ENCODE assay signal across 29 mouse cellular contexts in genomic region chr7:48843541-48843940, GRCm38 (mm10). TPM values are rescaled to one million over a fixed set of nuclear protein-coding genes. Genes with fewer than 3 reads are reported as not detected.
DNase-seq lines count a peak whose midpoint lies in the region; ATAC-seq and TF ChIP-seq lines count a peak whose summit lies in the region.
"Had no signal": no experiment of that assay in that cellular context is flagged by ENCODE, and none has a peak within 500 bp of the region (broad histone marks: within the 10 kb centered on the region; RNA-seq: fewer than 3 reads in every experiment).

No protein-coding gene starts in this region.

- no peak for TF ChIP-seq POLR2A in heart, adult 2 months (IDR thresholded peaks at IDR 0.05; ENCODE audit: insufficient read depth, low read depth, low read length)

- H3K79me2 ChIP-seq in heart, adult 2 months (replicated peaks; ENCODE audit: control insufficient read depth, insufficient read depth, low read length): no peaks in the 10 kb centered on the region

- no peaks in the 10 kb centered on the region for H3K9me3 ChIP-seq in heart, embryonic 12.5 days (replicated peaks)
- no peaks in the 10 kb centered on the region for H3K9me3 ChIP-seq in heart, embryonic 15.5 days (replicated peaks)
- no peaks in the 10 kb centered on the region for H3K9me3 ChIP-seq in intestine, postnatal 0 days (ENCODE audit: control insufficient read depth)
- no peaks in the 10 kb centered on the region for H3K9me3 ChIP-seq in intestine, embryonic 15.5 days
- H3K9me3 ChIP-seq: embryonic facial prominence, embryonic 10.5 days; embryonic facial prominence, embryonic 13.5 days; forebrain, embryonic 12.5 days; forebrain, embryonic 15.5 days; hindbrain, embryonic 10.5 days; hindbrain, embryonic 13.5 days had no signal

- DNase-seq in heart, adult 2 months: no peak
- DNase-seq in heart, postnatal 14 days: no peak
- no peak for DNase-seq in heart, adult 8-10 months (ENCODE audit: low spot score)
- no peak for DNase-seq in heart, adult 18-20 months
- DNase-seq: adrenal gland, adult 8-10 months; adrenal gland, postnatal 25 days; cerebellum, adult 11-12 months; cerebellum, adult 8-10 months; cerebellum, postnatal 10 days; cerebellum, postnatal 36 days; embryo, embryonic 11 days; gastrocnemius, postnatal 25 days; kidney, adult 2 months had no signal

- no peak for TF ChIP-seq EP300 in heart, adult 2 months (IDR thresholded peaks at IDR 0.05; ENCODE audit: insufficient read depth, low read depth, low read length)

- H3K27ac ChIP-seq in heart, adult 2 months: peak overlapping the region; percentile 92
- peak overlapping the region; percentile 68 for H3K27ac ChIP-seq in heart, embryonic 12.5 days (ENCODE audit: poor library complexity, severe bottlenecking)
- peak overlapping the region; percentile 89 for H3K27ac ChIP-seq in heart, embryonic 15.5 days
- H3K27ac ChIP-seq in intestine, postnatal 0 days (ENCODE audit: low read depth, low read length): no peak overlapping the region
- no peak overlapping the region for H3K27ac ChIP-seq in intestine, embryonic 15.5 days
- H3K27ac ChIP-seq: embryonic facial prominence, embryonic 10.5 days; embryonic facial prominence, embryonic 13.5 days; forebrain, embryonic 12.5 days; forebrain, embryonic 15.5 days; hindbrain, embryonic 10.5 days; hindbrain, embryonic 13.5 days had no signal

- intact Hi-C loops in heart, adult 2 months (cut with DNase I): no loop called here
- intact Hi-C loops in heart, postnatal 14 days (cut with DNase I): no loop called here

- peaks cover 24% of the 10 kb centered on the region for H3K36me3 ChIP-seq in heart, adult 2 months (ENCODE audit: control insufficient read depth, insufficient read depth, low read length)
- H3K36me3 ChIP-seq in heart, embryonic 12.5 days: peaks cover 13% of the 10 kb centered on the region
- peaks cover 4% of the 10 kb centered on the region; the same call in 1 of the 2 replicates for H3K36me3 ChIP-seq in heart, embryonic 15.5 days
- no peaks in the 10 kb centered on the region for H3K36me3 ChIP-seq in intestine, postnatal 0 days (ENCODE audit: control insufficient read depth, insufficient read depth)
- H3K36me3 ChIP-seq in intestine, embryonic 15.5 days: no peaks in the 10 kb centered on the region
- H3K36me3 ChIP-seq: embryonic facial prominence, embryonic 10.5 days; embryonic facial prominence, embryonic 13.5 days; forebrain, embryonic 12.5 days; forebrain, embryonic 15.5 days; hindbrain, embryonic 10.5 days; hindbrain, embryonic 13.5 days had no signal

- peak overlapping the region; percentile 77 for H3K4me2 ChIP-seq in heart, embryonic 12.5 days
- peak overlapping the region; percentile 67 for H3K4me2 ChIP-seq in heart, embryonic 15.5 days
- H3K4me2 ChIP-seq in intestine, postnatal 0 days (replicated peaks; ENCODE audit: low read depth): no peak overlapping the region
- H3K4me2 ChIP-seq in intestine, embryonic 15.5 days (replicated peaks): no peak overlapping the region
- H3K4me2 ChIP-seq: embryonic facial prominence, embryonic 13.5 days; forebrain, embryonic 12.5 days; forebrain, embryonic 15.5 days; hindbrain, embryonic 13.5 days had no signal

- ATAC-seq in heart, embryonic 12.5 days (ENCODE audit: insufficient number of reproducible peaks, low FRiP score): no peak
- ATAC-seq in heart, embryonic 15.5 days (replicated peaks; ENCODE audit: insufficient number of reproducible peaks, insufficient read depth, low FRiP score, low read depth): no peak
- peak; percentile 44; the same call in 1 of the 2 replicates for ATAC-seq in intestine, postnatal 0 days
- ATAC-seq in intestine, embryonic 15.5 days: no peak
- ATAC-seq: activated CD4-positive, CD25-positive, alpha-beta regulatory T cell, adult 4 months; forebrain, embryonic 15.5 days; hindbrain, embryonic 16.5 days; intestine, embryonic 16.5 days had no signal

- WGBS in heart, adult 2 months: 64% methylated on average over 5 of the region's 5 CpGs
- 80% methylated on average over 5 of the region's 5 CpGs for whole genome bisulfite sequencing in heart, embryonic 12.5 days
- 71% methylated on average over 5 of the region's 5 CpGs for WGBS in heart, embryonic 15.5 days
- 79% methylated on average over 5 of the region's 5 CpGs for WGBS in intestine, postnatal 0 days
- WGBS in intestine, embryonic 15.5 days: 85% methylated on average over 5 of the region's 5 CpGs

- TF ChIP-seq CTCF in heart, adult 2 months (IDR thresholded peaks at IDR 0.05): no peak
- no peak for TF ChIP-seq CTCF in intestine, postnatal 0 days (IDR thresholded peaks at IDR 0.05; ENCODE audit: low read depth)

- no peak overlapping the region for H3K9ac ChIP-seq in heart, adult 2 months (ENCODE audit: low read depth, low read length)
- 0 out of 2 replicates have a peak overlapping the region, but pooled peaks have one; percentile 18 for H3K9ac ChIP-seq in heart, embryonic 12.5 days
- H3K9ac ChIP-seq in heart, embryonic 15.5 days: peak overlapping the region; percentile 53; the same call in 1 of the 2 replicates
- no peak overlapping the region for H3K9ac ChIP-seq in intestine, postnatal 0 days (ENCODE audit: low read depth, low read length)
- H3K9ac ChIP-seq in intestine, embryonic 15.5 days: no peak overlapping the region
- H3K9ac ChIP-seq: embryonic facial prominence, embryonic 13.5 days; forebrain, embryonic 12.5 days; forebrain, embryonic 15.5 days; hindbrain, embryonic 13.5 days had no signal

- H3K4me1 ChIP-seq in heart, adult 2 months (ENCODE audit: control insufficient read depth, insufficient read depth, low read length): no peaks in the 10 kb centered on the region; the same call in 1 of the 2 replicates
- peaks cover 68% of the 10 kb centered on the region for H3K4me1 ChIP-seq in heart, embryonic 12.5 days (replicated peaks)
- H3K4me1 ChIP-seq in heart, embryonic 15.5 days (replicated peaks): peaks cover 55% of the 10 kb centered on the region
- peaks cover 4% of the 10 kb centered on the region; the same call in 1 of the 2 replicates for H3K4me1 ChIP-seq in intestine, postnatal 0 days (replicated peaks; ENCODE audit: control insufficient read depth, insufficient read depth, low read length)
- H3K4me1 ChIP-seq in intestine, embryonic 15.5 days (replicated peaks): 0 out of 2 replicates have a peak, but pooled peaks cover 2% of the 10 kb centered on the region
- H3K4me1 ChIP-seq: forebrain, embryonic 15.5 days had no signal

- H3K4me3 ChIP-seq in heart, adult 2 months: peak overlapping the region; percentile 13; the same call in 1 of the 2 replicates
- no peak overlapping the region for H3K4me3 ChIP-seq in heart, embryonic 12.5 days
- peak overlapping the region; percentile 58 for H3K4me3 ChIP-seq in heart, embryonic 15.5 days
- H3K4me3 ChIP-seq in intestine, postnatal 0 days (ENCODE audit: low read depth, low read length): no peak overlapping the region
- no peak overlapping the region for H3K4me3 ChIP-seq in intestine, embryonic 15.5 days (replicated peaks)
- H3K4me3 ChIP-seq: embryonic facial prominence, embryonic 10.5 days; embryonic facial prominence, embryonic 13.5 days; erythroblast, embryonic 14.5 days; forebrain, embryonic 12.5 days; forebrain, embryonic 15.5 days; hindbrain, embryonic 10.5 days; hindbrain, embryonic 13.5 days had no signal

- no peaks in the 10 kb centered on the region for H3K27me3 ChIP-seq in heart, adult 2 months (ENCODE audit: control insufficient read depth, insufficient read depth, low read length)
- no peaks in the 10 kb centered on the region for H3K27me3 ChIP-seq in heart, embryonic 12.5 days (replicated peaks)
- H3K27me3 ChIP-seq in heart, embryonic 15.5 days: no peaks in the 10 kb centered on the region
- no peaks in the 10 kb centered on the region for H3K27me3 ChIP-seq in intestine, postnatal 0 days (replicated peaks; ENCODE audit: control insufficient read depth, insufficient read depth, low read length)
- H3K27me3 ChIP-seq in intestine, embryonic 15.5 days (replicated peaks): no peaks in the 10 kb centered on the region
- H3K27me3 ChIP-seq: embryonic facial prominence, embryonic 13.5 days; forebrain, embryonic 12.5 days; forebrain, embryonic 15.5 days had no signal

RNA-seq across cellular contexts. Expression of gene Csrp3, which starts 4.3 kb away (rescaled TPM):
- 1,000 to 10,000 TPM; 1,931 to 2,301 TPM for total RNA-seq in heart, adult 2 months (2021)
- polyA plus RNA-seq in heart, adult 2 months (2012; rRNA removed): 773 and 781 TPM in 2 replicates
- total RNA-seq in heart, postnatal 14 days (2021): 1,000 to 10,000 TPM; 1,478 to 1,683 TPM
- polyA plus RNA-seq in heart, embryonic 12.5 days (2016; fragmentation: Nextera tagmentation; extraction: Ambion mirVana): 1,088 and 1,135 TPM in 2 replicates
- total RNA-seq in heart, adult 8-10 months (2022): 1,000 to 10,000 TPM; 2,121 to 2,549 (median 2,255) TPM
- polyA plus RNA-seq in heart, embryonic 15.5 days (2015; fragmentation: Nextera tagmentation; extraction: Ambion mirVana): 1,541 and 1,964 TPM in 2 replicates
- total RNA-seq in heart, adult 18-20 months (2021): 1,000 to 10,000 TPM; 1,990 to 2,288 TPM
- polyA plus RNA-seq in intestine, postnatal 0 days (2015; fragmentation: Nextera tagmentation; extraction: Ambion mirVana): 5.0 and 5.8 TPM in 2 replicates
- polyA plus RNA-seq in intestine, embryonic 15.5 days (2015; fragmentation: Nextera tagmentation; extraction: Ambion mirVana): 0.53 and 0.94 TPM in 2 replicates
- total RNA-seq: adrenal gland, adult 8-10 months; adrenal gland, postnatal 25 days had no signal
- polyA plus RNA-seq: activated CD4-positive, CD25-positive, alpha-beta regulatory T cell, adult 4 months; brain, embryonic 14.5 days; cortical plate, adult 2 months; erythroblast, embryonic 14.5 days; hindbrain, embryonic 10.5 days had no signal

RNA-seq across cellular contexts. Expression of gene E2f8, which starts 37.9 kb away (rescaled TPM):
- total RNA-seq in heart, adult 2 months (2021): 1 to 10 TPM; 1.3 to 1.6 TPM
- 0.23 and 0.31 TPM in 2 replicates for polyA plus RNA-seq in heart, adult 2 months (2012; rRNA removed)
- total RNA-seq in heart, postnatal 14 days (2021): 1 to 10 TPM; 1.8 to 3.3 TPM
- polyA plus RNA-seq in heart, embryonic 12.5 days (2016; fragmentation: Nextera tagmentation; extraction: Ambion mirVana): 23.0 and 24.3 TPM in 2 replicates
- total RNA-seq in heart, adult 8-10 months (2022): 1 to 10 TPM in 3 of 4 experiments, under 1 TPM in 1; 0.87 to 2.1 (median 1.2) TPM
- polyA plus RNA-seq in heart, embryonic 15.5 days (2015; fragmentation: Nextera tagmentation; extraction: Ambion mirVana): 15.6 and 18.9 TPM in 2 replicates
- total RNA-seq in heart, adult 18-20 months (2021): under 1 TPM; 0.45 to 0.82 TPM
- 15.7 and 18.1 TPM in 2 replicates for polyA plus RNA-seq in intestine, postnatal 0 days (2015; fragmentation: Nextera tagmentation; extraction: Ambion mirVana)
- 22.3 and 23.5 TPM in 2 replicates for polyA plus RNA-seq in intestine, embryonic 15.5 days (2015; fragmentation: Nextera tagmentation; extraction: Ambion mirVana)

RNA-seq across cellular contexts. Expression of gene Zdhhc13, which starts 54.7 kb away (rescaled TPM):
- 10 to 100 TPM; 10.9 to 11.0 TPM for total RNA-seq in heart, adult 2 months (2021)
- polyA plus RNA-seq in heart, adult 2 months (2012; rRNA removed): 7.1 and 15.1 TPM in 2 replicates
- 10 to 100 TPM; 11.1 to 12.6 TPM for total RNA-seq in heart, postnatal 14 days (2021)
- polyA plus RNA-seq in heart, embryonic 12.5 days (2016; fragmentation: Nextera tagmentation; extraction: Ambion mirVana): 36.1 and 41.9 TPM in 2 replicates
- total RNA-seq in heart, adult 8-10 months (2022): 10 to 100 TPM; 11.2 to 13.8 (median 12.7) TPM
- polyA plus RNA-seq in heart, embryonic 15.5 days (2015; fragmentation: Nextera tagmentation; extraction: Ambion mirVana): 29.0 and 31.2 TPM in 2 replicates
- total RNA-seq in heart, adult 18-20 months (2021): 10 to 100 TPM; 11.2 to 13.8 TPM
- 25.2 and 29.8 TPM in 2 replicates for polyA plus RNA-seq in intestine, postnatal 0 days (2015; fragmentation: Nextera tagmentation; extraction: Ambion mirVana)
- 39.5 and 41.5 TPM in 2 replicates for polyA plus RNA-seq in intestine, embryonic 15.5 days (2015; fragmentation: Nextera tagmentation; extraction: Ambion mirVana)

Comparison
In these comparisons a context has a peak if more than half of its experiments do, and no peak if none do; other contexts are left out.
1. H3K4me3 ChIP-seq: peak in heart, adult 2 months (single experiment) and heart, embryonic 15.5 days (single experiment); none in heart, embryonic 12.5 days (single experiment), intestine, postnatal 0 days (single experiment) and intestine, embryonic 15.5 days (single experiment).
2. H3K9ac ChIP-seq: peak in heart, embryonic 12.5 days (single experiment) and heart, embryonic 15.5 days (single experiment); none in heart, adult 2 months (single experiment), intestine, postnatal 0 days (single experiment) and intestine, embryonic 15.5 days (single experiment).
3. RNA of gene E2f8, which starts 37.9 kb away (polyA plus RNA-seq): 23.0 to 24.3 TPM in heart, embryonic 12.5 days, 22.3 to 23.5 TPM in intestine, embryonic 15.5 days, 15.7 to 18.1 TPM in intestine, postnatal 0 days and 15.6 to 18.9 TPM in heart, embryonic 15.5 days; 0.23 to 0.31 TPM in heart, adult 2 months; every median in the first group is over 10 times any median in the second.
4. H3K27ac ChIP-seq: peak in heart, adult 2 months (single experiment), heart, embryonic 12.5 days (single experiment) and heart, embryonic 15.5 days (single experiment); none in intestine, postnatal 0 days (single experiment) and intestine, embryonic 15.5 days (single experiment).
5. H3K4me2 ChIP-seq: peak in heart, embryonic 12.5 days (single experiment) and heart, embryonic 15.5 days (single experiment); none in intestine, postnatal 0 days (single experiment) and intestine, embryonic 15.5 days (single experiment).
6. RNA of gene Csrp3, which starts 4.3 kb away (polyA plus RNA-seq): 1,541 to 1,964 TPM in heart, embryonic 15.5 days, 1,088 to 1,135 TPM in heart, embryonic 12.5 days and 773 to 781 TPM in heart, adult 2 months; 5.0 to 5.8 TPM in intestine, postnatal 0 days and 0.53 to 0.94 TPM in intestine, embryonic 15.5 days; every median in the first group is over 100 times any median in the second.